Mouse (Mus musculus) mature B cell (primary cell): ENCODE results near the gene Clstn1.

Source experiments
- in situ Hi-C: fragments of 300-500 bp; cut with MboI; formaldehyde crosslinking; loops from 2 replicates; pipeline ENCODE4 v1.14.3; 2019

Clstn1 gene

DNA sequence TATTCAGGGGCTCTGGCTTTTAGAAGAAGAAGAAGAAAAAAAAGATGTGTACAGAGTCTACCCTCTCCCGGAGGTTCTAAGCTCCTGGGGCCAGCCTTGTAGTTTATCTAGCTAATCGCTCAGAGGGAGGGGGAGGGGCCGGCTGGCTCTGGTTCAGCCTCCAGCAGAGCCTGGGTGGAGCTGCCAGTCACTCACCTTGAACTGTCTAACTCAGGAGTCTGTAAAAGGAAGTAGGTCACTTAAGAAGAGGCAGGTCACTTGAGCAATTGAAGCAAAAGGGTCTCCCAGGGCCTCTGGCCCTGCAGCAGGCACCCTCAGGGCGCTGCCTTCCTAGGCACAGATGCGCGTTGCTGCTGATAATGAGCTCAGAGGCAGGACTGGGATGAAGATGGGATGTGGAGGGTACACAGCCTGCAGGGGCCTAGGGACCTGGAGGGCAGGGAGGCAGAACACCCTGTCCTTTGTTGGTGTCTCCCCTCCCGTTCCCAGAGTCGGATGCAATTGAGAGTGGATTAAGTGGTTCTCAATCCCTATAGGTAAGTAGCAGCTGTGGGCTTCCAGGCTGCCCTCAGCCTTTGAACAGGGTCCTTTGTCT lies 18.7 kb upstream of the Clstn1 start:
- in situ Hi-C loops, result no loop called here

- in situ Hi-C loops, result no loop called here
Measured at GRCm38 (mm10) chr4:149568622-149569021, 17.6 kb upstream of the Clstn1 start.

DNA sequence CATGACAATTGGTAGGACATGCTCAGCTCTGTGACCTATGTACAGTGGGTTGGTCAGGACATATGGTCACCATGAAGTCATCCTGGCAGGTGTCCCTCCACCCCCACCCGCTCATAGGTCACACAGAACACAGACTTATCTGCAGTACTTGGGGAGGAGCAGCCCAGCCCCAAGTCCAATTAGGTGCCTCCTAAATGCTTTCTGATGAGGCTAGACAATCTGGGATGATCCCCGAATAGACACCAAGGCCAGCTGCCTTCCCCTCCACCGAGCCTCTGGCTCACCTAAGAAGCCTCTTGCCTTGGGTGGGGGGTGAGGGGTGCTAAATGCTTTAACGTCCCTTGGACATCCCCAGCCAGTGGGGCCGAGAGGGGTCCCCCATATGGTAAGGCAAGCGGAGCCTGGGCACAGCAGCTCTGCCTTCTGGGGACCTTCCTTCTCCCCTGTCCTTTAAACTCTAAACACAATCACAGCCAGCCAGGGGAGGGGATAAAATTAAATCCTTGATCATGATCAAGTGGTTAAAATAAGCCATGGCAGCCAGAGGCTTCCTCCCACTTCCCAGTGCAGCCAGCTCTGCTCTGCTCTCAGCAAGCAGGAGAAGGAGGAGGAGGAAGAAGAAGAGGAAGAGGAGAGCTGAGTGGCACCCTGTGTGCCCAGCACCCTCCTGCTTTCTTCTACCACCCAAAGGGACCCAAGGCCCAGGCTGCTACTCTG lies 16.3 kb upstream of the Clstn1 start:
- in situ Hi-C loops, result no loop called here

- in situ Hi-C loops, result no loop called here
Measured at GRCm38 (mm10) chr4:149570498-149570863, 15.8 kb upstream of the Clstn1 start.

DNA sequence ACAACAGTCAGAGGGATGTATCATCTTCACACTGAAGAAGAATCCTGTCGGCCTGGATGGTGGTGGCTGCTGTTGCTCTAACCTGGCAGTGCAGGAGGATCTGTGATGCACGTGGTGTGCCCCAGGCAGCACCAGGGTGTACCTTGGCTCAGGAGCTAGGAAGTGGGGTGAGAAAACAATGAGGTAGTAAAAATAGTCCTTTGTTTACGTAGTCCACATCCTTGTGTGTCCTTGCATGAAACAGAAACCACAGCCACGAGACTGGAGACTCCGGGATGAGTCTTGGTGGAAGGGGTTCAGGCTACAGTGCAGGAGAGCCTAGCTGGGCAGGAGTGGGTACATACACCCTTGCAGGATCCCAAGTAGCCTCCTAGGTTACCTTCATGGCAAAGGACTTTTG lies 15.1 kb upstream of the Clstn1 start:
- in situ Hi-C loops, result no loop called here

GRCm38 (mm10) chr4:149571651-149572149 lies 14.6 kb upstream of the Clstn1 start:
- in situ Hi-C loops, result no loop called here

DNA sequence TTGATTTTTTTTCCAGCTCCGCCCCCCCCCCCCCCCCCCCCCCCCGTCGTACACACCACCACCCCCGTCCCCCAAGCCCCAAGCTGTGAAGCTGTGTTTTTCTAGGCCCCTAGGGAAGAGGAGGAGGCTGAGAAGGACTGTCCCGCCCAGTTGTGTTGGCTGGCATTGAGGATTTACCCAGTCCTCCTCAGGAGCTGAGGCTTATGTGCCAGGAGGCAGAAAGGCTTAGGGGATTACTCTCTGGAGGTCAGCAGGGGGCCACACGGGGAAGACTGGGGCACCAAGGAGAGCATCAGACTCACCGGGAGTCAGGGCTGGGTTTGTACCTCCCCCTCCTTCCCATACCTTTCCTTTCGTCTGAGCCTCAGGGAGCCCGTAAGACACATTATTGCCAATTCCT lies 13.8 kb upstream of the Clstn1 start:
- in situ Hi-C loops, result no loop called here

DNA sequence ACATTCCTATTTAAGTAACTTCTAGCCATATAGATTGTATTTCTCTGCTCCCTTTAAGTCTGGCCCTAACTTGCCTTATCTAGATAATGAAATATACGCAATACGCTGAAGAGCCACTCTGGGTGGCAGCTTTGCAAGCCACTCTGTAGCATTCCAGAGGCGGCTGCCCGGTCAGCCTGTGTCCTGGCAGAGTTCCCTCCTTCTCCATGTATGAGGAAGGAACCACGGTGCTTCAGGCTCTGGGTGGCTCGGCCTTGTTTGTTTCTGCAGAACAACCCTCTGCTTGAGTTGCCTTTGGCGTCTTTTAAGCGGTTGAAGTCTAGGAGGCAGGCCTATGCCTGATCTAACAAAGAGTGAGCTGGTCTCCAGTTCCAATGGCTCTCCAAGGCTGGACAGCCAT lies 13.4 kb upstream of the Clstn1 start:
- in situ Hi-C loops, result no loop called here

GRCm38 (mm10) chr4:149574391-149574821 lies 11.9 kb upstream of the Clstn1 start:
- in situ Hi-C loops, result no loop called here

- in situ Hi-C loops, result no loop called here
Measured at GRCm38 (mm10) chr4:149576061-149576460, 10.2 kb upstream of the Clstn1 start.

GRCm38 (mm10) chr4:149576993-149577548 lies 9.2 kb upstream of the Clstn1 start:
- in situ Hi-C loops, result no loop called here

DNA sequence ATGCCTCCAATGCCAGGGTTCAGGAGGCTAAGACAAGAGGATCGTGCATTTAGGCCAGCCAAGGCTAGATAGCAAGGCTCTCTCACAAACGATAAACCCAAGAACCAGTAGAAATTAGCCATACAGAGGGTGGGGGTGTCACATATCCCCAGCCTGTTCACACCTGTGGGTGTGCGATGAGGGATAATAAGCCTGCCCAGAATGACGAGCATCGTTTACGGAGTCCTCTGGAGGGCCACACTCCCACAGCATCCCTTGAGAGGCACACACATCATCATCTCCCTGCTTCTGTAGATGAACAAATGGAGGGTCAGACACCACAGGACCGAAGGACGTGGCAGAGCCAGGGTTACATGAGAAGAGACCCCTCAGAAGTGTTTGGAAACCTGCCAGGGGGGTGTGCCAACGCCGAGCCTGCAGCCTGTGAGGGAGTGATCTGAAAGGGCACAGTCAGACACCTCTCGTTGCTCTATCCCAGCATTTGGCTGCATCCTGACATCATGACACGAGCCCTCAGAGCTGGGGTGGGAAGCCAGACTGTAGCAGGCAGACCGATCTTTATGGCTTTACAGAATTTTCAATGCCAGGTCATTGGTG lies 8.1 kb upstream of the Clstn1 start:
- in situ Hi-C loops, result no loop called here

DNA sequence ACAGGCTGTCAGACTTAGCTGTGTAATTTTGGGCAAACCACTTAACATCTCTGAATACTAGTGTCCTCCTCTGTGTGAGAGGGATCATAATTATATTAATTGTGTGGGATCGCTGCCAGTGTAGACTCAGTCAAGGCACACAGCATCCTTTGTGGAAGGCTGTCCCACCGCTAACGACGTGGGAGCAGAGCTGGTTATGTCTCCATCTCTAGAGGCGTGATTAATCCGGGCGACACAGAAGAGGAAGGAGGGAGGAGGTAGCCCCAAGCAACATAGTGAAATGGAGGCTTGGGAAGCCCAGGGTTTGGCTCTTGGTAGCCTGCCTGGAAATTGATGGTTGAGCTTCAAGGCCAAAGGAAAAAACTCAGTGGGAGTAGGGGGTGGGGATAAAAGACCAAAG lies 7.4 kb upstream of the Clstn1 start:
- in situ Hi-C loops, result no loop called here

DNA sequence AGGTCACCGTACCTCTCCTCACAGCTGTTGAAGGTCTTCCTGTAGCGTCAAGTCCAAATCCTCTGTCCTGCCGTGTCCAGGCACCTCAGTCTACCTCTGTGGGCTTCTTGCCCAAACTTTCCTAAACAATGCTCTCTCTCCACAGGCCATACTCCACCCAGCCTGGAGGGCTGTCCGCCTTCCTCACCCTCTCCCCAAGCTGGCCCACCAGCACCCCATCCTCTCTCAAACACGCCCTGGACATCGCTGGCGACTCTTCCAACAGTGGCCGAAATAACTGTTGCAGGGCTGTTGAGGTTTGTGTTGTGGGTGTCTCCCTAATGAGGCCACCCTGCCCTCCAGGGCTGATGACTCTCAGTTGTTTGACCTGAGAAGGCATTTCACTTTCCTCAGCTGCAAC lies 1.0 kb upstream of the Clstn1 start:
- in situ Hi-C loops, result no loop called here

DNA sequence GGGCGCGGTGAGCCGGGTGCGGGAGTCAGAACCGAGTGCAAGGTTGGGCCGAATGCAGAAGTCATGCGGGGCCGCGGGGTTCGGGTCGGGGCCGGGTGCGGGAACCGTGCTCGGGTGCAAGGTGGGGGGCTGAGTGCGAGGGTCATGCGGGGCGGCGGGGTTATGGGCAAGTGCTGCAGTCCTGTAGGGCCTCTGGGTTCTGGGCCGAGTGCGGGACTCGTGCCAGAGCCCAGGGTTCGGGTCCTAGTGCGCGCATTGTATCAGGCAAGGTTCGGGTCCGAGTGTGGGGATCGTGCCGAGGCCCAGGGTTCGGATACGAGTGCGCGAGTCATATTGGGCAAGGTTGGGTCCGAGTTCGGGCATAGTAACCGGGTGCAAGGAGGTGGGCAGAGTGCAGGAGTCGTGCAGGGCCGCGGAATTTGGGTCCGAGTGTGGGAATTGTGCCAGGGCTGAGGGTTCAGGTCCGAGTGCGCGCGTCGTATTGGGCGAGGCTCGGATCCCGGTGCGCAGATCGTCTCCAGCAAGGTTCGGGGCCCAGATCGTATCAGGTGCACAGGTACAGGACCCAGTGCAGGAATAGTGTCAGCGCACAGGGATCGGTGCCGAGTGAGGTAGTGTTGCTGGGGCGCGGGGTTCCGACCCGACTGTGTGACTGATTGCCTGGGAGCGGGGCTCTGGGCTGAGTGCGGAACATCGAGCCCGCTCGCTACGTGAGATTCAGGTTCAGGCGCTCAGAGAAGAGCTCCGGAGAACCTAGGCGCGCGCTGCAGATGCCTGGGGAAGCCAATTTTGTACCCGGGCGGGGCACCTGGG lies 721 bp downstream of the Clstn1 start:
- in situ Hi-C loops, result no loop called here

GRCm38 (mm10) chr4:149587596-149588168 lies 1.4 kb downstream of the Clstn1 start:
- in situ Hi-C loops, result no loop called here

DNA sequence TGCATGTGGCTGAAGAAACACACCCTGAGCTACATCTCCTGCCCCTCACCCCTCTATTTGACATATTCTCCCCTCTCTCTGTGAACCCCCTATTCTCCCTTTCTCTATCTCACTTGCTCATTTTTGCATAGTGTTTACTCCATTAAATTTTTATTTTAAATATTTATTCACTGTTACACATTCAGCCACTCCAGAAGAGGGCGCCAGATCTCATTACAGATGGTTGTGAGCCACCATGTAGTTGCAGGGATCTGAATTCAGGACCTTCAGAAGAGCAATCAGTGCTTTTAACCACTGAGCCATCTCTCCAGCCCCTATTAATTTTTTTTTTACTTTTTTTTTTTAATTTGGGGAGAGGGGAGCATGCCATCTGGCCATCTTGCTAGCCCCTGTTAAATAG lies 3.9 kb downstream of the Clstn1 start:
- in situ Hi-C loops, result no loop called here

GRCm38 (mm10) chr4:149591486-149591885 lies 5.2 kb downstream of the Clstn1 start:
- in situ Hi-C loops, result no loop called here

GRCm38 (mm10) chr4:149594913-149595581 lies 8.8 kb downstream of the Clstn1 start:
- in situ Hi-C loops, result no loop called here

DNA sequence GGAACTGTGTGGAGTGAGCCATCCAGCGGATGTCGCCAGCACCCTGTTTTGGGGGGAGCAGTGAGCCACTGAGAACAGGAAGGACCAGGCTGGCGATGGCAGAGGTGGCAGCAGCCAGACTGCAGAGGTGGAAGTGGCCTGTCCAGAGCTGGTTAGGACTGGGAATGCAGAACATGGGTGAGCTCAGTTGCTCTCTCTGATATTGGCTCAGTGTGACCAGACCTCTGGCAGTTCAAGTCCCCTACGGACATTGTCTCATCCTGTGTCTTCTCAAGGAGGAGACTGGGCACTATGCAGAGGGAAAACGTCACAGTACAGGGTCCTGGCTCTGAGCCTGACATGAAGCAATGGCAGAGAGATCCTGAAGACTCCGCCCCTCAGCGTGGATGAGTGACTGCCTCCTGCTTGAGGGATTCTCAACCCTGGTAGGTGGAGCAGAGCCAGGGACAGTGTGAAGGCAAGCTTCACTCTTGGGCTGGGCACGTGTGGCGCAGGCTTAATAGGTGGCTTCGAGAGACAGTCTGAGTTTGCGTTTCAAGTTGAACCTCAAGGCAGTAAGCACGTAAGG lies 11.5 kb downstream of the Clstn1 start:
- in situ Hi-C loops, result no loop called here

DNA sequence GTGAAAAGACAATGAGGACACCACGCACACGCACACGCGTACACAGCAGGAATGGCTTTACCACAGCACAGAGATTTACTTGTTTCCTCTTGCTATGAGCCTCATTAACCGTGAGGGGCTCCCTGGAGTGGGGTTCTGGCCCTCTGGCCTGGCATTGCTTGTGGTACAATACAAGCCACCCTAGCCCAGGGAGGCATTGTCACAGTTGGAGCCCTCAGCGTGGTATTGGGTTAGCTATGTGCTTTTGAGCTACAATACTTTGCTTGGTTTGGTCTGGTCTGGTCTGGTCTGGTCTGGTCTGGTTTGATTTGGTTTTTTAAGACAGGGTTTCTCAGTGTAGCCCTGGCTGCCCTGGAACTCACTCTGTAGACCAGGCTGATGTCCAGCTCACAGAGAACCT lies 13.3 kb downstream of the Clstn1 start:
- in situ Hi-C loops, result no loop called here
